Mouse (Mus musculus) testis, adult 2 months (tissue): ENCODE results near the gene Dst. TPM values are rescaled to one million over a fixed set of nuclear protein-coding genes. Genes with fewer than 3 reads are reported as not detected.

Source experiments
- H3K27ac ChIP-seq: fragments of 200-500 bp; 2 replicates; pipeline ENCODE4 v1.5.1; 2012; ENCODE audit warnings: low read depth, low read length; ENCODE audit not compliant: control insufficient read depth, insufficient read depth
- H3K27me3 ChIP-seq: fragments of 200-500 bp; 2 replicates; pipeline ENCODE4 v1.6.1; 2012; ENCODE audit warnings: mild to moderate bottlenecking, low read length, moderate library complexity; ENCODE audit not compliant: control insufficient read depth, insufficient read depth
- H3K36me3 ChIP-seq: fragments of 200-500 bp; 2 replicates; pipeline ENCODE4 v1.6.1; 2012; ENCODE audit warnings: mild to moderate bottlenecking, low read length; ENCODE audit not compliant: control insufficient read depth, insufficient read depth
- H3K4me1 ChIP-seq: fragments of 200-500 bp; 2 replicates; pipeline ENCODE4 v1.6.1; 2012; ENCODE audit warnings: low read length; ENCODE audit not compliant: control insufficient read depth, insufficient read depth
- H3K4me3 ChIP-seq: fragments of 200-500 bp; 2 replicates; pipeline ENCODE4 v1.5.1; 2012; ENCODE audit warnings: low read depth, mild to moderate bottlenecking, low read length, moderate library complexity, mixed read lengths; ENCODE audit not compliant: control insufficient read depth
- CTCF ChIP-seq: fragments of 200-500 bp; IDR thresholded peaks from 2 replicates; pipeline ENCODE4 v1.5.1; 2012; ENCODE audit warnings: low read depth, mild to moderate bottlenecking, inconsistent platforms, low read length, moderate library complexity; ENCODE audit not compliant: control insufficient read depth, insufficient read depth, insufficient replicate concordance
- POLR2A ChIP-seq: fragments of 200-500 bp; IDR thresholded peaks from 2 replicates; pipeline ENCODE4 v1.6.1; 2012; ENCODE audit warnings: low read depth, mild to moderate bottlenecking, inconsistent platforms, low read length, moderate library complexity; ENCODE audit not compliant: control insufficient read depth
- polyA plus RNA-seq: library from polyadenylated mRNA; depleted of rRNA; stranded (reverse); fragments of >200 nt; gene quantifications from 2 replicates; pipeline ENCODE4 v1.2.3, GENCODE M21; 2012

Dst gene
- polyA plus RNA-seq, 1 experiment = 33.0 TPM

GRCm38 (mm10) chr1:34245951-34246641, 338.1 kb downstream of the Dst start:
- TF ChIP-seq POLR2A (no peak), CTCF (no peak)
- Histone ChIP-seq H3K4me1 (no peaks in the 10 kb centered on the region), H3K4me3 (no peak overlapping the region), H3K27me3 (no peaks in the 10 kb centered on the region), H3K36me3 (no peaks in the 10 kb centered on the region; the same call in 1 of the 2 replicates), H3K27ac (no peak overlapping the region)

- no peak for TF ChIP-seq POLR2A
- no peak for TF ChIP-seq CTCF
- Histone ChIP-seq H3K27me3 (no peaks in the 10 kb centered on the region), H3K27ac (no peak overlapping the region), H3K4me3 (no peak overlapping the region), H3K4me1 (no peaks in the 10 kb centered on the region), H3K36me3 (no peaks in the 10 kb centered on the region; the same call in 1 of the 2 replicates)
Measured at GRCm38 (mm10) chr1:34246642-34246987, 338.6 kb downstream of the Dst start.

GRCm38 (mm10) chr1:34251137-34251536, 343.1 kb downstream of the Dst start:
- H3K4me1 ChIP-seq = no peaks in the 10 kb centered on the region
- TF ChIP-seq POLR2A = no peak
- TF ChIP-seq CTCF = no peak
- H3K4me3 ChIP-seq = no peak overlapping the region
- H3K36me3 ChIP-seq = no peaks in the 10 kb centered on the region; the same call in 1 of the 2 replicates
- no peak overlapping the region for H3K27ac ChIP-seq
- H3K27me3 ChIP-seq = no peaks in the 10 kb centered on the region

GRCm38 (mm10) chr1:34252267-34252666, 344.2 kb downstream of the Dst start:
- Histone ChIP-seq H3K36me3 (no peaks in the 10 kb centered on the region; the same call in 1 of the 2 replicates), H3K27ac (no peak overlapping the region), H3K4me1 (no peaks in the 10 kb centered on the region), H3K4me3 (no peak overlapping the region), H3K27me3 (no peaks in the 10 kb centered on the region)
- no peak for TF ChIP-seq POLR2A
- TF ChIP-seq CTCF = no peak

GRCm38 (mm10) chr1:34253876-34254275, 345.9 kb downstream of the Dst start:
- Histone ChIP-seq H3K27me3 (no peaks in the 10 kb centered on the region), H3K4me3 (no peak overlapping the region), H3K36me3 (no peaks in the 10 kb centered on the region), H3K4me1 (no peaks in the 10 kb centered on the region), H3K27ac (no peak overlapping the region)
- TF ChIP-seq CTCF = no peak
- TF ChIP-seq POLR2A = no peak

- H3K4me3 ChIP-seq = no peak overlapping the region
- H3K4me1 ChIP-seq = no peaks in the 10 kb centered on the region
- H3K27me3 ChIP-seq = no peaks in the 10 kb centered on the region
- H3K36me3 ChIP-seq = no peaks in the 10 kb centered on the region; the same call in 1 of the 2 replicates
- no peak overlapping the region for H3K27ac ChIP-seq
- TF ChIP-seq POLR2A (no peak), CTCF (no peak)
Measured at GRCm38 (mm10) chr1:34259898-34260297, 351.9 kb downstream of the Dst start.

- Histone ChIP-seq H3K27ac (no peak overlapping the region), H3K4me3 (no peak overlapping the region), H3K4me1 (no peaks in the 10 kb centered on the region), H3K36me3 (no peaks in the 10 kb centered on the region; the same call in 1 of the 2 replicates), H3K27me3 (no peaks in the 10 kb centered on the region)
- TF ChIP-seq POLR2A (no peak), CTCF (no peak)
Measured at GRCm38 (mm10) chr1:34261011-34261410, 353.0 kb downstream of the Dst start.

GRCm38 (mm10) chr1:34268520-34268919, 360.5 kb downstream of the Dst start:
- Histone ChIP-seq H3K4me3 (no peak overlapping the region), H3K36me3 (no peaks in the 10 kb centered on the region), H3K4me1 (no peaks in the 10 kb centered on the region), H3K27ac (no peak overlapping the region), H3K27me3 (no peaks in the 10 kb centered on the region)
- TF ChIP-seq CTCF (no peak), POLR2A (no peak)
